Mouse (Mus musculus): ENCODE results near the gene Tmem131. TPM values are rescaled to one million over a fixed set of nuclear protein-coding genes. Genes with fewer than 3 reads are reported as not detected.

Gene Tmem131
- polyA plus RNA-seq, 1 experiment from 2014 or later, result 6.0 TPM

DNA sequence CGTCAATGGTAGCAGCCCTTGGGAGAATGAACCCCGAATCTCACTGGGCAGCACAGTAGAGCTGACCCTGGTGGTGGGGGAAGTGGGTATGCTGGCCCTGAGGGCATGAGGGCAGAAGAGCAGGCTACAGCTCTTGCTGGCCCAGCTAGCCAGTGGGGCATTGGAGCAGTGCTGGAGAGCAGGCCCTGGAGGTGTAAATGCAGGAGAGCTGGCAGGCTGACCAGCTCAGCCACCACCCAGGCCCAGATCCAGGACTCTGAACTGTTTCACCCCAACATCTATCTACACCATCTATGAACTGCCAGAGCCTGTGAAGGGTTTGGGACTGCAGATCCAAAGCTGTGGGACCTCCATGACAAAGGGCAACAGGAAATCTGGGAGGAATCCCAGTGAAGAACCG, 38.2 kb downstream of the Tmem131 start:
- no peaks in the 10 kb centered on the region for H3K9me3 ChIP-seq (ENCODE audit: low read length)
- 0 out of 2 replicates have a peak overlapping the region, but pooled peaks have one; percentile 44 for H3K27ac ChIP-seq (ENCODE audit: low read length)
- TF ChIP-seq EP300 (IDR thresholded peaks at IDR 0.05) (no peak), CTCF (IDR thresholded peaks at IDR 0.05) (no peak)
- 72% methylated on average over 3 of the region's 3 CpGs for WGBS
- H3K27me3 ChIP-seq (replicated peaks; ENCODE audit: insufficient read depth, low read length), result no peaks in the 10 kb centered on the region
- H3K4me3 ChIP-seq (ENCODE audit: low read depth, low read length), result no peak overlapping the region
- ATAC-seq (no peak), DNase-seq (ENCODE audit: low spot score) (no peak)
- no peak overlapping the region for H3K9ac ChIP-seq (replicated peaks; ENCODE audit: low read depth)
- H3K36me3 ChIP-seq (ENCODE audit: insufficient read depth, low read length), result no peaks in the 10 kb centered on the region
- H3K4me2 ChIP-seq (replicated peaks; ENCODE audit: low read depth, low read length), result no peak overlapping the region
- H3K4me1 ChIP-seq (ENCODE audit: insufficient read depth, low read depth, low read length), result 0 out of 2 replicates have a peak, but pooled peaks cover 6% of the 10 kb centered on the region

DNA sequence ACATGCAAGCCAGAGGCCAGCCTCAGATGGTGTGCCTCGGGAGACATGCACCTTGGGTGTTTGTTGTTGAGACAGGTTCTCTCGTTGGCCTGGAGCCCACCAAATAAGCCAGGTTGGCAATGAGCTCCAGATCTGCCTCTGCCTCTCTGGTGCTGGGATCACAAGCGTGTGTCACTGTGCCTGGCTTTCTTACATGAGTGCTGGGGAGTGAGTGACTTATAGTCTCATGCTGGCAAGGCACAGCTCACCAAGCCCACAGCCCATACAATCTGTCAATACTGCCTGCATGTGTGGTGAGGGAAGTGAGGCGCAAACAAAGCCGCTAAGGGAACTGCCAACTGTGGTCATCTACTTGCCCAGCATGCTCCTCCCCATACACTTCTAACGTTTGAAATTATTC, 39.0 kb downstream of the Tmem131 start:
- no peak overlapping the region for H3K9ac ChIP-seq (replicated peaks; ENCODE audit: low read depth)
- peak; percentile 58 for DNase-seq (ENCODE audit: low spot score)
- no peaks in the 10 kb centered on the region for H3K36me3 ChIP-seq (ENCODE audit: insufficient read depth, low read length)
- 0 out of 2 replicates have a peak, but pooled peaks cover 6% of the 10 kb centered on the region for H3K4me1 ChIP-seq (ENCODE audit: insufficient read depth, low read depth, low read length)
- H3K27ac ChIP-seq (ENCODE audit: low read length), result peak overlapping the region; percentile 44; the same call in 1 of the 2 replicates
- H3K4me3 ChIP-seq (ENCODE audit: low read depth, low read length), result no peak overlapping the region
- 37% methylated on average over 6 of the region's 6 CpGs for WGBS
- ATAC-seq, result peak; percentile 58
- TF ChIP-seq EP300 (IDR thresholded peaks at IDR 0.05) (no peak), CTCF (IDR thresholded peaks at IDR 0.05) (no peak)
- H3K4me2 ChIP-seq (replicated peaks; ENCODE audit: low read depth, low read length), result no peak overlapping the region
- H3K9me3 ChIP-seq (ENCODE audit: low read length), result no peaks in the 10 kb centered on the region
- no peaks in the 10 kb centered on the region for H3K27me3 ChIP-seq (replicated peaks; ENCODE audit: insufficient read depth, low read length)

DNA sequence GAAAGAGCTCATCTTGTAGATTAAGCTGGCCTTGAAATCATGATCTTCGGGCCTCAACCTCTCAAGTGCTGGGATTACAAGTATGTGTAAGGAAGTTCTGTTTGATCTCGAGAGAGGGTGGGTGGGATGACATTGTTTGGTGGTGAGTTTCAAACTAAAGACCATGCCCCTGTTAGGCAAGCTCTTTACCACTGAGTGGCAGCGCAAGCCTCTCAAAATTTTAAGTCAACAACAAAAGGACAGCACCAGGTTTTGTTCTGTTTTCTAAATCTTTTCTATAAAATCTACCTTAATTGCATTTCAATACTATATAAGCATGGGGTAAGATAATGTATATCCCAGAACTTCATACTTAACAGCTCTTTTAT, 39.4 kb downstream of the Tmem131 start:
- 36% methylated on average over 3 of the region's 3 CpGs for WGBS
- peak; percentile 33; the same call in 1 of the 2 replicates for ATAC-seq
- DNase-seq (ENCODE audit: low spot score), result peak; percentile 47

DNA sequence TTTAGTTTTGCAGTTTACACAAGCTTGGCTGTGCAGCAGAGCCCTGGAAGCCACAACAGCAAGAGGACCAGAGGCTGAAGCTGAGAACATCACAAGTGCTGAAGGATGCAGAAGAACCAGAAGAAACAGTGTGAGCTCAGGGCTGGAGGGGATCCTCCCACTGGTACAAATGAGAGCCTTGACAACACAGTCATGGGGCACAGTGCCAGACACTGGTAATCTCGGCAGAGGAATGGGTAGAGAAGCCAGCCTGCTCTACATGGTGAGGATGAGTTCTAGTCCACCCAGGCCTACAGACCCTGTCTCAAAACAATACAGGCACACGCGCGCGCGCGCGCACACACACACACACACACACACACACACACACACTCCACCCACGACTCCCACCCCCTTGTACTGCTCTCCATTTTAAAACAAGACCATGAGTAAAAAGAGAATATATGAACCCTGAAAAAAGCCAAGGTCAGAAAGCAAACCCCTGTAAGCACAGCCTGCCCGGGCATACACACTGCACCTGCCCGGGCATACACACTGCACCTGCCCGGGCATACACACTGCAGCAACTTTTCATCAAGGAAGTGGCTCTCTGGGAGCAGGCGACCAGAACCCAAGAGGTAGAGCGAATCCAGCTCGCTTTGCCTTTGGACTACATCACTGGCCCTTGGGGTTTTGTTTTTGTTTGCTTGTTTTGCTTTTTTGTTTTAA, 39.9 kb downstream of the Tmem131 start:
- Histone ChIP-seq H3K4me2 (replicated peaks; ENCODE audit: low read depth, low read length) (no peak overlapping the region), H3K9ac (replicated peaks; ENCODE audit: low read depth) (no peak overlapping the region), H3K9me3 (ENCODE audit: low read length) (no peaks in the 10 kb centered on the region), H3K27me3 (replicated peaks; ENCODE audit: insufficient read depth, low read length) (no peaks in the 10 kb centered on the region), H3K27ac (ENCODE audit: low read length) (no peak overlapping the region), H3K4me1 (ENCODE audit: insufficient read depth, low read depth, low read length) (0 out of 2 replicates have a peak, but pooled peaks cover 6% of the 10 kb centered on the region), H3K36me3 (ENCODE audit: insufficient read depth, low read length) (no peaks in the 10 kb centered on the region), H3K4me3 (ENCODE audit: low read depth, low read length) (no peak overlapping the region)
- WGBS, result 80% methylated on average over 15 of the region's 15 CpGs
- ATAC-seq (no peak; the same call in 1 of the 2 replicates), DNase-seq (ENCODE audit: low spot score) (no peak)
- TF ChIP-seq EP300 (IDR thresholded peaks at IDR 0.05), result no peak
- TF ChIP-seq CTCF (IDR thresholded peaks at IDR 0.05), result no peak

More for the DNA sequence above, 39.4 kb downstream of the Tmem131 start:
- H3K4me2 ChIP-seq (replicated peaks; ENCODE audit: low read depth, low read length), result no peak overlapping the region
- H3K36me3 ChIP-seq (ENCODE audit: insufficient read depth, low read length), result no peaks in the 10 kb centered on the region
- TF ChIP-seq CTCF (IDR thresholded peaks at IDR 0.05) (peak; percentile 58), EP300 (IDR thresholded peaks at IDR 0.05) (no peak)
- no peaks in the 10 kb centered on the region for H3K27me3 ChIP-seq (replicated peaks; ENCODE audit: insufficient read depth, low read length)
- H3K9me3 ChIP-seq (ENCODE audit: low read length), result no peaks in the 10 kb centered on the region
- H3K9ac ChIP-seq (replicated peaks; ENCODE audit: low read depth), result no peak overlapping the region
- no peak overlapping the region for H3K4me3 ChIP-seq (ENCODE audit: low read depth, low read length)
- H3K4me1 ChIP-seq (ENCODE audit: insufficient read depth, low read depth, low read length), result 0 out of 2 replicates have a peak, but pooled peaks cover 6% of the 10 kb centered on the region
- 0 out of 2 replicates have a peak overlapping the region, but pooled peaks have one; percentile 44 for H3K27ac ChIP-seq (ENCODE audit: low read length)

DNA sequence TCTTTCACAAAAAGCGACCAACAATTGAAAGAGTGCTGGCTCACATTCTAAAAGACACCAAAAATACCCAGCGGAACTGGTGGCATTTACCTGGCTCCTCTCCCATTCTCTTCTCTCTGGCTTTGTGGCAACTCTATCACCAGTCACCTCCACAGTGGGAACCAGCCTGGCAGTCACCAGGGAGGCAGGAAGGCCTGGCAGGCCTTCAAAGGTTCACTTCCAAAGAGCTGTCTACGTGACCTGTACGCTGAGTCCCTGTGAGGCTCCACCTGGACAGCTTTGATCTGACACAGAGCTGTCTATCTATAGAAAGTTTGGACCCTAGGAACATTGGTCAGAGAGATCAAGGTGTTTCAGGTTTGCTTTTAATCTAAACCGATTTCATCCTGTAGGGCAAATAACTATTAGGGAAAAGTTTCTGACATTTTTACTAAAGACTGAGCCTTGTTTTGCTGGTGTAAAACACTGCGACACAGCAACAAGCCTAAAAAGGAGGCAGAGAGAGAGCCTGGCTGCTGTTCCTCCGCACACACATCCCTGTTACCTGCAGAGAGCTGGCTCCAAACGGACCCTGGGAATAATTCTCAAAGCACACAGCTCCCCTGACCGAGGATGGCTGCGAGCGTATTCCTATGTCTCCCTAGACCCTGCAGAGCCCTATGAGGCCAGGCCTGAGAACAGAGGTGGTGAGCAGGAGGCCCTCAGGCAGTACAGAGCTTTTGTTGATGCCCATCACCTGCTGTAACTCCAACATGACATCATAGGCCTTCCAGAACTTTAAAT, 40.7 kb downstream of the Tmem131 start:
- no peak for TF ChIP-seq CTCF (IDR thresholded peaks at IDR 0.05)
- TF ChIP-seq EP300 (IDR thresholded peaks at IDR 0.05), result no peak
- no peak for ATAC-seq
- H3K27ac ChIP-seq (ENCODE audit: low read length), result no peak overlapping the region
- no peaks in the 10 kb centered on the region for H3K9me3 ChIP-seq (ENCODE audit: low read length)
- H3K27me3 ChIP-seq (replicated peaks; ENCODE audit: insufficient read depth, low read length), result no peaks in the 10 kb centered on the region
- no peak overlapping the region for H3K4me2 ChIP-seq (replicated peaks; ENCODE audit: low read depth, low read length)
- 0 out of 2 replicates have a peak, but pooled peaks cover 6% of the 10 kb centered on the region for H3K4me1 ChIP-seq (ENCODE audit: insufficient read depth, low read depth, low read length)
- 89% methylated on average over 11 of the region's 11 CpGs for WGBS
- H3K9ac ChIP-seq (replicated peaks; ENCODE audit: low read depth), result no peak overlapping the region
- no peak for DNase-seq (ENCODE audit: low spot score)
- no peaks in the 10 kb centered on the region for H3K36me3 ChIP-seq (ENCODE audit: insufficient read depth, low read length)
- H3K4me3 ChIP-seq (ENCODE audit: low read depth, low read length), result no peak overlapping the region

DNA sequence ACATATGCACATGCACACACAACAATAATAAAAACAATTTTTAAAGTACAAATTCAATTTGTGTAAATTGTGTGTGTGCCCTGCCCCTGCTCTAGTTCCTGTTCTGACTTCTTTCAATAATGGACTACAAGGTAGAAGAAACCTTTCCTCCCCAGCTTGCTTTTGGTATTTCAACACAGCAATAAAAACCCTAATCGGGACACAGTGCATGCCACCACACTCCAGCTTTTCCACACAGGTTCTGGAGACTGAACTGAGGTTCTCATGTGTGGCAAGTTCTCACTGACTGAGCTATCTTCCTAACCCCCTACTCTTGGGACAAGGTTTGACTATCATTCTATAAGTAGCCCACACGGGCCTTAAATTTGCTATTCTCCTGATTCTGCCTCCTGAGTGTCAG, 43.8 kb downstream of the Tmem131 start:
- Histone ChIP-seq H3K4me2 (replicated peaks; ENCODE audit: low read depth, low read length) (no peak overlapping the region), H3K9ac (replicated peaks; ENCODE audit: low read depth) (no peak overlapping the region), H3K9me3 (ENCODE audit: low read length) (no peaks in the 10 kb centered on the region), H3K36me3 (ENCODE audit: insufficient read depth, low read length) (no peaks in the 10 kb centered on the region), H3K27me3 (replicated peaks; ENCODE audit: insufficient read depth, low read length) (no peaks in the 10 kb centered on the region), H3K4me1 (ENCODE audit: insufficient read depth, low read depth, low read length) (no peaks in the 10 kb centered on the region), H3K27ac (ENCODE audit: low read length) (no peak overlapping the region), H3K4me3 (ENCODE audit: low read depth, low read length) (no peak overlapping the region)
- no peak for DNase-seq (ENCODE audit: low spot score)
- no peak for TF ChIP-seq EP300 (IDR thresholded peaks at IDR 0.05)
- no peak for TF ChIP-seq CTCF (IDR thresholded peaks at IDR 0.05)
- 92% methylated on average over 2 of the region's 2 CpGs for WGBS
- ATAC-seq, result no peak

All from lung, postnatal 0 days (tissue).